Mouse (Mus musculus) adrenal gland, postnatal 10 days (tissue): ENCODE data around the gene Gsta4. TPM values are rescaled to one million over a fixed set of nuclear protein-coding genes. Genes with fewer than 3 reads are reported as not detected.

Experiments used
- DNase-seq: peaks from one replicate; pipeline ENCODE4 v3.0.0; 2021; ENCODE audit warnings: mixed read lengths
- total RNA-seq, 2 experiments: library from RNA; stranded (reverse); gene quantifications; 2 replicates each; pipeline ENCODE4 v1.2.3; 2021

Gsta4 gene
- total RNA-seq, 2 experiments from 2014 or later: 65.6 to 72.7 TPM

GRCm38 (mm10) chr9:78178197-78178596 lies 4.4 kb upstream of the Gsta4 start:
- DNase-seq: no peak

- DNase-seq: no peak
Observed at GRCm38 (mm10) chr9:78179071-78179470, 3.5 kb upstream of the Gsta4 start.

GRCm38 (mm10) chr9:78185686-78186085 lies 3.1 kb downstream of the Gsta4 start:
- DNase-seq: no peak

GRCm38 (mm10) chr9:78188910-78189309 lies 6.3 kb downstream of the Gsta4 start:
- no peak for DNase-seq

GRCm38 (mm10) chr9:78190651-78191634 lies 8.4 kb downstream of the Gsta4 start:
- no peak for DNase-seq

GRCm38 (mm10) chr9:78191736-78192135 lies 9.2 kb downstream of the Gsta4 start:
- DNase-seq: peak; percentile 79

- DNase-seq: peak; percentile 64
Observed at GRCm38 (mm10) chr9:78193902-78194597, 11.5 kb downstream of the Gsta4 start.

- DNase-seq: no peak
Observed at GRCm38 (mm10) chr9:78195034-78195433, 12.5 kb downstream of the Gsta4 start.

- DNase-seq: no peak
Observed at GRCm38 (mm10) chr9:78197801-78198200, 15.2 kb downstream of the Gsta4 start.

GRCm38 (mm10) chr9:78204194-78204593 lies 21.6 kb downstream of the Gsta4 start:
- no peak for DNase-seq

- DNase-seq: no peak
Observed at GRCm38 (mm10) chr9:78208956-78209355, 26.4 kb downstream of the Gsta4 start.

- no peak for DNase-seq
Observed at GRCm38 (mm10) chr9:78210079-78210478, 27.5 kb downstream of the Gsta4 start.

GRCm38 (mm10) chr9:78210821-78211220 lies 28.2 kb downstream of the Gsta4 start:
- DNase-seq: no peak

- no peak for DNase-seq
Observed at GRCm38 (mm10) chr9:78211521-78211920, 28.9 kb downstream of the Gsta4 start.

- DNase-seq: peak; percentile 30
Observed at GRCm38 (mm10) chr9:78212341-78213049, 29.9 kb downstream of the Gsta4 start.

- no peak for DNase-seq
Observed at GRCm38 (mm10) chr9:78217074-78217473, 34.5 kb downstream of the Gsta4 start.

GRCm38 (mm10) chr9:78222616-78223015 lies 40.0 kb downstream of the Gsta4 start:
- DNase-seq: no peak

- no peak for DNase-seq
Observed at GRCm38 (mm10) chr9:78223221-78223902, 40.8 kb downstream of the Gsta4 start.

GRCm38 (mm10) chr9:78224418-78224817 lies 41.8 kb downstream of the Gsta4 start:
- no peak for DNase-seq

- no peak for DNase-seq
Observed at GRCm38 (mm10) chr9:78225304-78225703, 42.7 kb downstream of the Gsta4 start.

- DNase-seq: no peak
Observed at GRCm38 (mm10) chr9:78228122-78228521, 45.5 kb downstream of the Gsta4 start.

GRCm38 (mm10) chr9:78229658-78230057 lies 47.1 kb downstream of the Gsta4 start:
- DNase-seq: peak; percentile 21
